Mouse (Mus musculus): Measurements from ENCODE around the gene Rnase9. TPM values are rescaled to one million over a fixed set of nuclear protein-coding genes. Genes with fewer than 3 reads are reported as not detected.

Rnase9 gene
- polyA plus RNA-seq, 1 experiment from 2014 or later = not detected

DNA sequence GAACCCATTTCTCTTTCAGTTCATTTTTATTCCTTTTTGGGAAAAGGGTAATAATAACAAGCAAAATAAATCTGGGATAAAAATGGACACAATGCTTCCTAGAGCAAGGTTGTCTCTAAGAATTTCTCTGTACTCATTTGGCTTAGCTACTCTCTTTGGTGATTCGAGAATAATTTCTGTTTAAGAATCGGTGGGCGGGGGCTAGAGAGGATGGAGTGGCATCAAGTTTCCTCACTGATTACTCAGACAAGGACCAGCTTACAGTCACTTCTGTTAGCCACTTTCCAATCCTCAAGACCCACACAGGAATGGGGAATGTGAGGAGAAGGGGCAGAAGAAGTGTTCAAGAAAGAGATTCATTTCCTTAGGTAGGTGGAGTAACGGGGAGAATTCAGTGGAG is 32.9 kb downstream of the Rnase9 start:
- 80% methylated on average over 4 of the region's 4 CpGs for WGBS
- H3K27ac ChIP-seq (ENCODE audit: low read depth) = peak overlapping the region; percentile 88
- DNase-seq (ENCODE audit: low spot score) = no peak

DNA sequence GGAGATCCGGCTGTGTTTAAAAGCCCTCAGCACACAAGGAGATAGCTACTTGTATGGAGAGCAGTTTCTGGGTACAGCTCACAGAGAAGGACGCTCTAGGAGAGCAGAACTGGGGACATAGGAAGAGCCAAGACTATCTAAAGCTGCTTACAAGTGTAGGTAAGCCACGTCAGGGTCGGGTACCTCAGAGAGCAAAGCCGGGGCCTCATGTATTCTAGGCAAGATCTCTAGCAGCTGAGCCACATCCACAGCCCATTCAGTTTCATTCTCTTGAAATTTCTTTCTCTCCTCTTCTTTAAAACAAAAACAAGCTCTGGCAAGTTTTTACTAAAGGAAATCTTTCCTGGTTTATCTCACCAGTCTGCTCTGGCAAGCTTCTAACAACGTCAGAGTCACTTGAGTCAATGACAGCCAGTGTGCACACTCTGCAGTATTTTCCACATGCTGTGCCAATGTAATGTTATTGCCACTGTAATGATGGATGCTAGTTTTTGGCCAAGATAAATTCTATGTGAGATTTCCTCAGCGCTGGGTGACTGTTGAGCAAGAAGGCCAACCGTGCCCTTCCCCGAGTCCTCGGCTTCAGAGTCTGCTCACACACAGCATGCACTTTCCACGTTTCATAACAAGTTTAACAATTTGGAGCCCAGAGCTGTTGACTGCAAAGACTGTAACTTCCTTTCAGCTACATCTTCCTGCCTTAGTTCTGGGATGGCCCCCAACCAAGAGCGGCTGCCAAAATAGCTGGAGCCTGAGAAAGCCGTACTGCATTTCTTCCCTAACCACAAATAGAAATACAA is 33.6 kb downstream of the Rnase9 start:
- H3K27me3 ChIP-seq (replicated peaks; ENCODE audit: control insufficient read depth, insufficient read depth, low read length) = no peaks in the 10 kb centered on the region
- ATAC-seq (replicated peaks; ENCODE audit: low FRiP score, low TSS enrichment, low read depth) (peak; percentile 78; the same call in 1 of the 2 replicates), DNase-seq (ENCODE audit: low spot score) (peak; percentile 56)
- peaks cover 6% of the 10 kb centered on the region; the same call in 1 of the 2 replicates for H3K4me1 ChIP-seq (replicated peaks; ENCODE audit: control insufficient read depth, insufficient read depth, low read length)
- no peaks in the 10 kb centered on the region for H3K36me3 ChIP-seq (ENCODE audit: control insufficient read depth, insufficient read depth, low read length)
- no peaks in the 10 kb centered on the region for H3K9me3 ChIP-seq (ENCODE audit: control insufficient read depth, low read length)
- H3K27ac ChIP-seq (ENCODE audit: low read depth) = peak overlapping the region; percentile 88
- H3K4me2 ChIP-seq (ENCODE audit: low read length) = peak overlapping the region; percentile 1; the same call in 1 of the 2 replicates
- no peak overlapping the region for H3K4me3 ChIP-seq (ENCODE audit: low read depth, low read length)
- WGBS = 53% methylated on average over 13 of the region's 13 CpGs
- H3K9ac ChIP-seq (ENCODE audit: low read length) = 0 out of 2 replicates have a peak overlapping the region, but pooled peaks have one; percentile 8

More for the DNA sequence above, 32.9 kb downstream of the Rnase9 start:
- Histone ChIP-seq H3K4me1 (replicated peaks; ENCODE audit: control insufficient read depth, insufficient read depth, low read length) (peaks cover 6% of the 10 kb centered on the region; the same call in 1 of the 2 replicates), H3K27me3 (replicated peaks; ENCODE audit: control insufficient read depth, insufficient read depth, low read length) (no peaks in the 10 kb centered on the region), H3K9ac (ENCODE audit: low read length) (no peak overlapping the region), H3K4me3 (ENCODE audit: low read depth, low read length) (no peak overlapping the region), H3K9me3 (ENCODE audit: control insufficient read depth, low read length) (no peaks in the 10 kb centered on the region), H3K4me2 (ENCODE audit: low read length) (peak overlapping the region; percentile 1; the same call in 1 of the 2 replicates), H3K36me3 (ENCODE audit: control insufficient read depth, insufficient read depth, low read length) (no peaks in the 10 kb centered on the region)
- no peak for ATAC-seq (replicated peaks; ENCODE audit: low FRiP score, low TSS enrichment, low read depth)

DNA sequence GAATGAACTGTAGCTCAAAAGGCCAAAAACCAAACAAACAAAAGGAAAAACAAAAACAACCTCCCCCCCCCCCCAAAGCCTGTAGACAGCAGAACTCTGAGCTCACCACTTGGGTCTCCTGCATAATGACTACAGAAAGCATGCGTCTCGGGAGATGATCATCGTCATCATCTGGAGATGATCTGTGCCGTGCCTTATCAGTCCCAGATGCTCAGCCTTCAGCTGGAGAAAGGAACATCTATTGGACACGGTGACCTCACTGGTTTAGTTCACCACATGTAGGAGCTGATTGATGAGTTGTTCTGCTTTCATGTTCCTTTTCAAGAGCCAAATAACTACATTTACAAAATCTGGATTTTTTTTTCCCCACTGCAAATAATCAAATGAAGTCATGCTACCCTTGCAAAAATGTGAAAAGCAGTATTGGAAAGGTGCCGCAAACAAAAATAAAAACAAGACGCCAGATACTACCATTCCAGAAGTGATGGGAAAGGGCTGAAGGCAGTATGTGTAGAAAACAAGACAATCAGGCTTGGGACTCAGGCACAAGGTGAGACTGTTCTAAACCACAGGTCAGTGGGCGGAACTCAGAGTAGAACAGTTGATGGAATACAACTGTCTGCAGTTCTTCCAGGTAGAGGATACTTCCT is 34.4 kb downstream of the Rnase9 start, which contains the start of gene Rnase10:
Gene Rnase10 (plus strand): TSS at position 600 of the 650 bp plus-strand sequence.
- H3K9ac ChIP-seq (ENCODE audit: low read length) = 0 out of 2 replicates have a peak within 1 kb of the TSS, but pooled peaks have one; percentile 8
- ATAC-seq (replicated peaks; ENCODE audit: low FRiP score, low TSS enrichment, low read depth) = no peak
- H3K27me3 ChIP-seq (replicated peaks; ENCODE audit: control insufficient read depth, insufficient read depth, low read length) = no peaks in the 10 kb centered on the region
- H3K36me3 ChIP-seq (ENCODE audit: control insufficient read depth, insufficient read depth, low read length) = no peaks in the 10 kb centered on the region
- 81% methylated on average over 8 of the region's 8 CpGs for WGBS
- DNase-seq (ENCODE audit: low spot score) = no peak
- H3K4me3 ChIP-seq (ENCODE audit: low read depth, low read length) = no peak within 1 kb of the TSS
- H3K9me3 ChIP-seq (ENCODE audit: control insufficient read depth, low read length) = no peaks in the 10 kb centered on the region
- peak within 1 kb of the TSS; percentile 88 for H3K27ac ChIP-seq (ENCODE audit: low read depth)
- H3K4me1 ChIP-seq (replicated peaks; ENCODE audit: control insufficient read depth, insufficient read depth, low read length) = peaks cover 6% of the 10 kb centered on the region; the same call in 1 of the 2 replicates
- H3K4me2 ChIP-seq (ENCODE audit: low read length) = peak within 1 kb of the TSS; percentile 1; the same call in 1 of the 2 replicates

DNA sequence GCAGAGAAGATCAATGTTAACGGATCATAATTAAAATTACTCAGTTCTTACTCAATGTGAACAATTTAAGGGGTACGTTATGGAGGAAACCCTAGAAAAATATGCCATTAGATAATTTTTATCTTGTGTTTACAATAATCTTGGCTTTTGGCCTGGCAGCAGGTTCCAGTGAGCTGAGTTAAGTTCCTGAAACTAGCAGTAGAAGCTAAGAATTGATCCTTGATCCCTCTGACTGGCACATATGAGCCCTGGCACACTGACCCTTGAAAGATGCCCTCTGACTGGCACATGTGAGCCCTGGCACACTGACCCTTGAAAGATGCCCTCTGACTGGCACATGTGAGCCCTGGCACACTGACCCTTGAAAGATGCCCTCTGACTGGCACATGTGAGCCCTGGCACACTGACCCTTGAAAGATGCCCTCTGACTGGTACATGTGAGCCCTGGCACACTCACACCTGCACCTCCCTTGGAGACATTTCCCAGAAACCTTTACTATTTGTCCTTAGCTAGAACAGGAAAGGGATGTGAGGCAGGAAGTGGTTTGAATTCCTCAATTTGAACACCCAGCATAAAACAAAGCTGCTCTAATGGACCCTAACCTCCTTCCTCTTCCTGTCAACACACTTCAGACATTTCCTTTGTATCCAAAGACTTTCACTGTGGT is 43.5 kb downstream of the Rnase9 start:
- Histone ChIP-seq H3K9ac (ENCODE audit: low read length) (no peak overlapping the region), H3K4me3 (ENCODE audit: low read depth, low read length) (no peak overlapping the region), H3K9me3 (ENCODE audit: control insufficient read depth, low read length) (no peaks in the 10 kb centered on the region), H3K4me2 (ENCODE audit: low read length) (no peak overlapping the region), H3K27me3 (replicated peaks; ENCODE audit: control insufficient read depth, insufficient read depth, low read length) (no peaks in the 10 kb centered on the region), H3K36me3 (ENCODE audit: control insufficient read depth, insufficient read depth, low read length) (no peaks in the 10 kb centered on the region), H3K4me1 (replicated peaks; ENCODE audit: control insufficient read depth, insufficient read depth, low read length) (no peaks in the 10 kb centered on the region; the same call in 1 of the 2 replicates), H3K27ac (ENCODE audit: low read depth) (no peak overlapping the region)
- WGBS = 77% methylated on average over 2 of the region's 2 CpGs
- no peak for ATAC-seq (replicated peaks; ENCODE audit: low FRiP score, low TSS enrichment, low read depth)
- DNase-seq (ENCODE audit: low spot score) = no peak

DNA sequence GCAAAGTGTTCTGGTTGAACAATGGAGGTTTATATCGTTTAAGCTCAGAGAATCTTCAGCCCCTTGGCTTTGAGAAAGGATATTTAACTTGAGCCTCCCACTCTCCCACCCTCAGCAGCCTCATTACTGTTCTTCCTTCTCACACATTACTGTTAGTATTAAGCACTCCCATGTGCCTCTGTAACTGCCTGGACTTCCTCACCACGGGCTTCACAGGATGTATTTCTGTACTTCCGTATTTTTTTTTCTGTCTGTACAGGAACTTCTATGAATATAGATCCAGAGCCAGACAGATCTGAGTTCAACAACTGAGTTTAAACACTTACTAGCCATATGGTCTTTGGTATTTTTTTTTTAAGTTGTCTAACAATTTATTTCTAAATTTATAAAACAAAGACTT is 44.6 kb downstream of the Rnase9 start:
- 60% methylated on average over 3 of the region's 3 CpGs for WGBS
- H3K27ac ChIP-seq (ENCODE audit: low read depth) = no peak overlapping the region
- no peak overlapping the region for H3K4me2 ChIP-seq (ENCODE audit: low read length)
- no peaks in the 10 kb centered on the region; the same call in 1 of the 2 replicates for H3K4me1 ChIP-seq (replicated peaks; ENCODE audit: control insufficient read depth, insufficient read depth, low read length)
- H3K4me3 ChIP-seq (ENCODE audit: low read depth, low read length) = no peak overlapping the region
- ATAC-seq (replicated peaks; ENCODE audit: low FRiP score, low TSS enrichment, low read depth) = no peak
- H3K9ac ChIP-seq (ENCODE audit: low read length) = no peak overlapping the region
- H3K36me3 ChIP-seq (ENCODE audit: control insufficient read depth, insufficient read depth, low read length) = no peaks in the 10 kb centered on the region
- DNase-seq (ENCODE audit: low spot score) = no peak
- H3K27me3 ChIP-seq (replicated peaks; ENCODE audit: control insufficient read depth, insufficient read depth, low read length) = no peaks in the 10 kb centered on the region
- no peaks in the 10 kb centered on the region for H3K9me3 ChIP-seq (ENCODE audit: control insufficient read depth, low read length)

DNA sequence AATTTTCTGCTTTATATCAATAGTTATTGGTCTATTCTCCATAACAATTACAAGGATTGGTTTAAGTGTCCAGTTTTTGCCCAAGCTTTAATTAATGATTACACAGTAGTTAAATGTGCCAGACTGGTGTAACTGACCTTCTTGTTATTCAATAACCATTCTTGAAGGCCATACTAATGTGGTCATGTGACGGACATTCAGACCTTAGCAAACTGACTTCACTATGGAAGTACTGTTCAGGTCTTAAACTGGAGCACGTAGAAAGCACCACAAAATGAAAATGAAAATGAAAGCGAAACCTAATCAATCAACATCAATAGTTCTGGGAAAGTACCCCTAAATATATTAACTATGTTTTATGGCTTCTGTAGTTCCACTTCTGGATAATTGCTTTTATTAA is 50.6 kb downstream of the Rnase9 start:
- no peak for DNase-seq (ENCODE audit: low spot score)
- WGBS = 74% methylated on average over 3 of the region's 3 CpGs
- Histone ChIP-seq H3K9ac (ENCODE audit: low read length) (no peak overlapping the region), H3K4me1 (replicated peaks; ENCODE audit: control insufficient read depth, insufficient read depth, low read length) (no peaks in the 10 kb centered on the region; the same call in 1 of the 2 replicates), H3K27me3 (replicated peaks; ENCODE audit: control insufficient read depth, insufficient read depth, low read length) (no peaks in the 10 kb centered on the region), H3K9me3 (ENCODE audit: control insufficient read depth, low read length) (no peaks in the 10 kb centered on the region), H3K4me3 (ENCODE audit: low read depth, low read length) (no peak overlapping the region), H3K36me3 (ENCODE audit: control insufficient read depth, insufficient read depth, low read length) (no peaks in the 10 kb centered on the region), H3K4me2 (ENCODE audit: low read length) (no peak overlapping the region), H3K27ac (ENCODE audit: low read depth) (no peak overlapping the region)
- ATAC-seq (replicated peaks; ENCODE audit: low FRiP score, low TSS enrichment, low read depth) = peak; percentile 58; the same call in 1 of the 2 replicates

Other genes starting within 250 kb of the Rnase9 start
- gene Ccnb1ip1, start 234.1 kb downstream of the Rnase9 start, polyA plus RNA-seq (2014; fragmentation: Nextera tagmentation; extraction: Ambion mirVana) = not detected in 2 replicates
- 69.6 and 70.8 TPM in 2 replicates for gene Parp2, start 234.0 kb downstream of the Rnase9 start, polyA plus RNA-seq (2014; fragmentation: Nextera tagmentation; extraction: Ambion mirVana)
- 10.5 and 10.9 TPM in 2 replicates for gene Tep1, start 171.3 kb downstream of the Rnase9 start, polyA plus RNA-seq (2014; fragmentation: Nextera tagmentation; extraction: Ambion mirVana)
- 0.11 and 0.16 TPM in 2 replicates for gene Klhl33, start 144.4 kb downstream of the Rnase9 start, polyA plus RNA-seq (2014; fragmentation: Nextera tagmentation; extraction: Ambion mirVana)
- 140 and 169 TPM in 2 replicates for gene Osgep, start 117.0 kb downstream of the Rnase9 start, polyA plus RNA-seq (2014; fragmentation: Nextera tagmentation; extraction: Ambion mirVana)
- 291 and 302 TPM in 2 replicates for gene Apex1, start 116.9 kb downstream of the Rnase9 start, polyA plus RNA-seq (2014; fragmentation: Nextera tagmentation; extraction: Ambion mirVana)
- 55.8 and 56.9 TPM in 2 replicates for gene Pip4p1, start 111.0 kb downstream of the Rnase9 start, polyA plus RNA-seq (2014; fragmentation: Nextera tagmentation; extraction: Ambion mirVana)
- 75.2 TPM in 2 replicates for gene Pnp, start 110.8 kb downstream of the Rnase9 start, polyA plus RNA-seq (2014; fragmentation: Nextera tagmentation; extraction: Ambion mirVana)
- not detected in 2 replicates for gene Gm49342, start 97.4 kb downstream of the Rnase9 start, polyA plus RNA-seq (2014; fragmentation: Nextera tagmentation; extraction: Ambion mirVana)
- gene Pnp2, start 85.9 kb downstream of the Rnase9 start, polyA plus RNA-seq (2014; fragmentation: Nextera tagmentation; extraction: Ambion mirVana) = 0.93 and 1.1 TPM in 2 replicates
- 0.15 and 0.27 TPM in 2 replicates for gene Rnase10, start 34.1 kb downstream of the Rnase9 start, polyA plus RNA-seq (2014; fragmentation: Nextera tagmentation; extraction: Ambion mirVana)
- gene Rnase11, start 8.3 kb upstream of the Rnase9 start, polyA plus RNA-seq (2014; fragmentation: Nextera tagmentation; extraction: Ambion mirVana) = not detected in 2 replicates
- gene Rnase12, start 15.8 kb upstream of the Rnase9 start, polyA plus RNA-seq (2014; fragmentation: Nextera tagmentation; extraction: Ambion mirVana) = 0.47 and 0.97 TPM in 2 replicates
- not detected in 2 replicates for gene Olfr750, start 32.6 kb upstream of the Rnase9 start, polyA plus RNA-seq (2014; fragmentation: Nextera tagmentation; extraction: Ambion mirVana)
- gene Rnase4, start 49.2 kb upstream of the Rnase9 start, polyA plus RNA-seq (2014; fragmentation: Nextera tagmentation; extraction: Ambion mirVana) = 142 and 151 TPM in 2 replicates
- gene Ang, start 49.3 kb upstream of the Rnase9 start, polyA plus RNA-seq (2014; fragmentation: Nextera tagmentation; extraction: Ambion mirVana) = 34.0 and 38.6 TPM in 2 replicates
- gene Eddm3b, start 72.6 kb upstream of the Rnase9 start, polyA plus RNA-seq (2014; fragmentation: Nextera tagmentation; extraction: Ambion mirVana) = 0.12 TPM in 1 of 2 replicates, not detected in the other
- 0.91 and 2.1 TPM in 2 replicates for gene Rnase6, start 82.0 kb upstream of the Rnase9 start, polyA plus RNA-seq (2014; fragmentation: Nextera tagmentation; extraction: Ambion mirVana)
- 1.9 and 4.0 TPM in 2 replicates for gene Rnase1, start 104.9 kb upstream of the Rnase9 start, polyA plus RNA-seq (2014; fragmentation: Nextera tagmentation; extraction: Ambion mirVana)
- not detected in 2 replicates for gene Rnase2b, start 120.4 kb upstream of the Rnase9 start, polyA plus RNA-seq (2014; fragmentation: Nextera tagmentation; extraction: Ambion mirVana)
- gene Ang2, start 157.3 kb upstream of the Rnase9 start, polyA plus RNA-seq (2014; fragmentation: Nextera tagmentation; extraction: Ambion mirVana) = not detected in 2 replicates
- not detected in 2 replicates for gene Ear14, start 161.5 kb upstream of the Rnase9 start, polyA plus RNA-seq (2014; fragmentation: Nextera tagmentation; extraction: Ambion mirVana)
- not detected in 2 replicates for gene Rnase2a, start 214.2 kb upstream of the Rnase9 start, polyA plus RNA-seq (2014; fragmentation: Nextera tagmentation; extraction: Ambion mirVana)

All from intestine, embryonic 14.5 days (tissue).